Mouse (Mus musculus) lung, embryonic 15.5 days (tissue): ENCODE results near the gene Grb10. TPM values are rescaled to one million over a fixed set of nuclear protein-coding genes. Genes with fewer than 3 reads are reported as not detected.

ENCODE experiments used
- ATAC-seq: fragments of 200-750 bp; cut with Nextera tagmentation; 2 replicates; pipeline ENCODE4 v1.8.0; 2017; ENCODE audit warnings: moderate number of reproducible peaks, borderline replicate concordance; ENCODE audit not compliant: low FRiP score, low TSS enrichment; ENCODE audit errors: extremely low read depth
- H3K27ac ChIP-seq: fragments of 300-500 bp; sonication (generic); 2 replicates; pipeline ENCODE4 v1.5.1; 2015; ENCODE audit warnings: moderate library complexity, mild to moderate bottlenecking, inconsistent platforms
- H3K27me3 ChIP-seq: fragments of 300-500 bp; sonication (generic); 2 replicates; pipeline ENCODE4 v1.6.1; 2015; ENCODE audit warnings: inconsistent platforms
- H3K36me3 ChIP-seq: fragments of 300-500 bp; sonication (generic); 2 replicates; pipeline ENCODE4 v1.6.1; 2015; ENCODE audit warnings: inconsistent platforms
- H3K4me1 ChIP-seq: fragments of 300-500 bp; sonication (generic); 2 replicates; pipeline ENCODE4 v1.6.1; 2015; ENCODE audit warnings: inconsistent platforms
- H3K4me2 ChIP-seq: fragments of 300-500 bp; sonication (generic); 2 replicates; pipeline ENCODE4 v1.6.1; 2015; ENCODE audit warnings: inconsistent platforms, mild to moderate bottlenecking, moderate library complexity
- H3K4me3 ChIP-seq: fragments of 300-500 bp; sonication (generic); 2 replicates; pipeline ENCODE4 v1.5.1; 2015; ENCODE audit warnings: mild to moderate bottlenecking, inconsistent platforms
- H3K9ac ChIP-seq: fragments of 300-500 bp; sonication (generic); 2 replicates; pipeline ENCODE4 v1.6.1; 2015; ENCODE audit warnings: inconsistent platforms
- H3K9me3 ChIP-seq: fragments of 300-500 bp; sonication (generic); 2 replicates; pipeline ENCODE4 v1.6.1; 2016; ENCODE audit warnings: inconsistent platforms
- WGBS: fragments of 180-500 bp; shearing (Covaris S2); methylation state at CpG from one replicate; pipeline ENCODE4 v1.1.7; 2015; 5-methylcytosine and 5-hydroxymethylcytosine counted together
- polyA plus RNA-seq: library from polyadenylated mRNA; unstranded; fragments of >200 nt; fragmentation: Nextera tagmentation; extraction: Ambion mirVana; gene quantifications from 2 replicates; pipeline ENCODE4 v1.2.1, GENCODE M21; 2015

The Grb10 gene
- polyA plus RNA-seq, result 600 and 609 TPM in 2 replicates

DNA sequence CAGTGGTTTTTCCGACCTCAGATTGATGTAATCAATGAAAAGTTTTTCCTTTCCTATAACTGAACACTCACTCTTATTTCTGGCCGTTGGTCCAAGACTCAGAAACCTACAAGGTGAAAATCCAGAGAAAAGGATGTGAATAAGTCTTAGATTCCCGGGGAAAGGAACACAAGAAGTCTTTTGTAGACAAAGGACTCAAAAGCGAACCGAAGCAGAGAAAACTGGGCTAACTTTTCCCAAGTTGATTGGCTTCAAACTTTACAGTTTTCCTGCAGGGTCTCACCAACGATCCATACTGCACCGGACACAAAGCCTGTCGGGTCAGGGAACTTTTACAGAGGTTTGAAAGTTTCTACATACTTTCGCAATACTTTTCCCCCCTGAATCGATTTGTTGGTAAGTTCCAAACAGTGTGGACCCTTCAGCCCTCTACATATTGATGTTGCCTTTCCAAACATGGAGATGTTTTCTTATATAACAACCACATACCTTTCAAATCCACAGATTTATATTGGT lies at the start of gene Grb10:
Gene Grb10 (minus strand): TSS at position 214 of the 516 bp plus-strand sequence.
- H3K4me1 ChIP-seq, result peaks cover 6% of the 10 kb centered on the region; the same call in 1 of the 2 replicates
- no peaks in the 10 kb centered on the region for H3K36me3 ChIP-seq
- peak within 1 kb of the TSS; percentile 64 for H3K4me3 ChIP-seq
- peak within 1 kb of the TSS; percentile 59 for H3K4me2 ChIP-seq
- H3K27ac ChIP-seq, result peak within 1 kb of the TSS; percentile 90
- peak within 1 kb of the TSS; percentile 66 for H3K9ac ChIP-seq
- ATAC-seq, result no peak
- WGBS, result 20% methylated on average over 10 of the region's 10 CpGs
- peaks cover 86% of the 10 kb centered on the region for H3K27me3 ChIP-seq
- no peaks in the 10 kb centered on the region for H3K9me3 ChIP-seq

DNA sequence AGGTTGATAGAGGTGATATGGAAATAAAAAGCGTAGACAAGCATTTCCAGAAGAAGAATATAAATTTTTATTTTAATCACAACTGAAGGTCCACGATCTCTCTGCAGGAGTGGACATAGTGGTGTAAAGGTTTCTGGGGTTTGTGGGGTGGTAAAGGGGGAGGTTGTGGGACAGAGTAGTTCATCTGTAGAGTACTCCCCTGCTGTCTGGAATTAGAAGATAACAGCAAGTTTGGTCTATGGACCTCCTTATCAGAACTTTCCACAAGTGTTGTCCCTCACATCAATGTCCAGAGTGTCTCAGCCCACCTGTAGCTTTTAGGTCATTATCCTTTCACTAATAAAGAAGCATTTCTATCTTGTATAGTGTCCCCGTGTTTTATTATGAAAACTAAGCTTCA lies 43.2 kb upstream of the Grb10 start:
- no peak overlapping the region for H3K9ac ChIP-seq
- H3K4me3 ChIP-seq, result no peak overlapping the region
- no peaks in the 10 kb centered on the region for H3K27me3 ChIP-seq
- H3K4me2 ChIP-seq, result no peak overlapping the region
- no peak overlapping the region for H3K27ac ChIP-seq
- 83% methylated on average over 3 of the region's 3 CpGs for WGBS
- H3K4me1 ChIP-seq, result no peaks in the 10 kb centered on the region
- no peak for ATAC-seq
- no peaks in the 10 kb centered on the region for H3K9me3 ChIP-seq
- H3K36me3 ChIP-seq, result no peaks in the 10 kb centered on the region

DNA sequence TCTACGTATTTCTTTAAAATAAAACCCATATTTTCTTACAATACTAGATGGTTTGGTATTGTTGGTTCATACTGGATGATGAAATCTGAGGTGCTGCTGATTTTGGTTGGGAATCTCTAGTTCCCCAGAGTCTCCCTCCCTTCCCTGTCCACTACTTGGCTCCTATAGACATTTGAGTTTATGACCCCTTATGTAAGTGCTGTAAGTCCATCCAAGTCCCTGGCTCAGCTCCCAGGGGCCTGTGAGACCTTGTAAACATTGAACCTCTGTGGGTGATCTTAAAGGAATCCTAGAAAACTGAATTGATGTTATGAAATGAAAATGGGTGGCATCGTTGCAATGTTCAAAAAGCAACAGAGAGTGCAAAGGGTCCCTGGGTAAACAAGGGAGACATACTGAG lies 40.7 kb upstream of the Grb10 start:
- Histone ChIP-seq H3K27me3 (no peaks in the 10 kb centered on the region), H3K9ac (no peak overlapping the region), H3K4me2 (no peak overlapping the region), H3K9me3 (no peaks in the 10 kb centered on the region), H3K36me3 (no peaks in the 10 kb centered on the region), H3K4me3 (no peak overlapping the region), H3K4me1 (no peaks in the 10 kb centered on the region), H3K27ac (no peak overlapping the region)
- WGBS, result 69% methylated on average over 2 of the region's 2 CpGs
- ATAC-seq, result peak; percentile 27; the same call in 1 of the 2 replicates

DNA sequence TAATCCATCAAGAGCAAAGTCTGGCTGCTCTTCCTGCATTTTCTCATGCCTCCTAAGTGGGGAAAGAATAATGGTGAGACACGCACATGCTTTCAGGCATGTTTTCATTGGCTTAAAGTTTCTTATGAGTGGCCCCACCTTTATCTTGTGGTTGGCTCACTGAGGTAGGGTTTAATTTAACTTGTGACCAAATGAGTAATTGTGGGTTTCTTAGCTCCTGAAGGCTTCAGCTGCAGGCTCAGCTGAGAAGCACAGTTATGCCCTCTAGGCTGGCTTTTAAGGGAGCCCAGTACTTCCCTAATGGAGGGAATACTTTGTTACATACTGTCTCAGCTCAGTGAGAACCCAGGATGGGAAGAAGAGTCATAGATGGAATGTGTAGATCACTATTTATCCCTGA lies 37.0 kb upstream of the Grb10 start:
- H3K9ac ChIP-seq, result no peak overlapping the region
- WGBS, result 92% methylated on average over 1 of the region's 1 CpGs
- H3K4me3 ChIP-seq, result no peak overlapping the region
- H3K4me2 ChIP-seq, result no peak overlapping the region
- H3K9me3 ChIP-seq, result no peaks in the 10 kb centered on the region
- H3K27ac ChIP-seq, result no peak overlapping the region
- no peaks in the 10 kb centered on the region for H3K27me3 ChIP-seq
- no peaks in the 10 kb centered on the region for H3K36me3 ChIP-seq
- H3K4me1 ChIP-seq, result no peaks in the 10 kb centered on the region
- no peak for ATAC-seq

DNA sequence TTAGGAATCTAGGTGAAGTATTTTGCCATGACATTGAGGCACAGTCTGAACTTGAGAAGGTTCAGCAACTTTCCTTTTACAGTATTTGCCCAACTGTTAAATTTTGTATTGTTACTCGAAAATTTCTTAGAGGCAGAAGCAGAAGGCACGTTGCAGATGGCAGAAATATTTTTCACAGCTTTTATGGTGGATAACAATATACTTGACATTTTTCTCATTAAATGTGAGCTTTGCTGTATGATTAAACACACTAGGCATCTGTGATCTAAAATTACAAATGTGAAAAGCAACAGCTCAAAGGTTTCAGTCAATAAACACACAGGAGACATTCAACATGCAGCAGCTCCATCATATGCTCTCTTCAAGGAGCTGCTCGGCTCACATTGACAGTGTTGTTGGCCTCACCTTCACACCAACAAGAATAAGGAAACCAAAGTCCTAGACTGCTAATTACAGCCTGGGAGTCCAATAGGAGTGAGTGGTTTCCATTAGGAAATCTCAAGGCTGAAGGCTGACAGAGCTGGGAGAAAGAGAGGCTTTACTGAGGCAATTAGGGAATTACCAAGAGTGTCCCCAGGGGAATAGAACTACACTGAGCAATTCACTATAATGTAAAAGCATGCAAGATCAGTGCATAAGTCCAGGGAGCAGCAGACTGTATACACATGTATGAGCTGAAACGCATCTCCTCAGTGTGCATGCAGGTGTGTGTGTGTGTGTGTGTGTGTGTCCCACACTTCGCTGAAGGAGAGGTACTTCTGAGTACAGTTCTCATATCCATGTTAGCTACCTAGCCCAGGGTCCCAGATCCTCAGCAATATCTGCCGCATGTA lies 35.1 kb upstream of the Grb10 start:
- Histone ChIP-seq H3K4me2 (no peak overlapping the region), H3K9me3 (no peaks in the 10 kb centered on the region), H3K4me1 (no peaks in the 10 kb centered on the region), H3K4me3 (no peak overlapping the region), H3K9ac (no peak overlapping the region), H3K27ac (no peak overlapping the region), H3K27me3 (no peaks in the 10 kb centered on the region), H3K36me3 (no peaks in the 10 kb centered on the region)
- no peak for ATAC-seq
- 82% methylated on average over 6 of the region's 6 CpGs for WGBS

GRCm38 (mm10) chr11:12072322-12072721 lies 33.8 kb upstream of the Grb10 start:
- Histone ChIP-seq H3K4me1 (no peaks in the 10 kb centered on the region), H3K9me3 (no peaks in the 10 kb centered on the region), H3K27me3 (no peaks in the 10 kb centered on the region), H3K27ac (no peak overlapping the region), H3K9ac (no peak overlapping the region), H3K4me3 (no peak overlapping the region), H3K4me2 (no peak overlapping the region), H3K36me3 (no peaks in the 10 kb centered on the region)
- ATAC-seq, result no peak
- WGBS, result 85% methylated on average over 3 of the region's 3 CpGs

DNA sequence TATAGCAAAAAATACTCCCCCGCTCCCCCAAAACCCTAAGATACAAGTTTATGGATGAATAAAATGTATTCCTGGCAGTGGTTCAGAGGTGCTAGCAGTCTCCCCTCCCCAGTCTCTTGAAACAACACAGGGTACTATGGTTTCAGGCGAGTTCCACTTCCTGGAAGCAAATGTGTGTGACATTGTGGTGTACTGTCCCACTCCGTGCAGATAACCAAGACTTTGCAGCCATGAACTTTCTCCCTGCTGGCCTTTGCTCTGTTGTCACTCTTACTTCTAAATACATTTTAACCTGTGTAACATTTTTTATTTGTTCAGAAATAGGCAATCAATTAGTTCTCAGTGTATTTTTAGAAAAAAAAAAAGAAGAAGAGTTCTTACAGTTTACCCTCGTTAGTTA lies 20.5 kb upstream of the Grb10 start:
- WGBS, result 67% methylated on average over 4 of the region's 4 CpGs
- Histone ChIP-seq H3K4me2 (no peak overlapping the region), H3K36me3 (0 out of 2 replicates have a peak, but pooled peaks cover 5% of the 10 kb centered on the region), H3K4me1 (no peaks in the 10 kb centered on the region), H3K4me3 (no peak overlapping the region), H3K27me3 (no peaks in the 10 kb centered on the region), H3K9ac (no peak overlapping the region), H3K9me3 (no peaks in the 10 kb centered on the region), H3K27ac (no peak overlapping the region)
- ATAC-seq, result no peak

DNA sequence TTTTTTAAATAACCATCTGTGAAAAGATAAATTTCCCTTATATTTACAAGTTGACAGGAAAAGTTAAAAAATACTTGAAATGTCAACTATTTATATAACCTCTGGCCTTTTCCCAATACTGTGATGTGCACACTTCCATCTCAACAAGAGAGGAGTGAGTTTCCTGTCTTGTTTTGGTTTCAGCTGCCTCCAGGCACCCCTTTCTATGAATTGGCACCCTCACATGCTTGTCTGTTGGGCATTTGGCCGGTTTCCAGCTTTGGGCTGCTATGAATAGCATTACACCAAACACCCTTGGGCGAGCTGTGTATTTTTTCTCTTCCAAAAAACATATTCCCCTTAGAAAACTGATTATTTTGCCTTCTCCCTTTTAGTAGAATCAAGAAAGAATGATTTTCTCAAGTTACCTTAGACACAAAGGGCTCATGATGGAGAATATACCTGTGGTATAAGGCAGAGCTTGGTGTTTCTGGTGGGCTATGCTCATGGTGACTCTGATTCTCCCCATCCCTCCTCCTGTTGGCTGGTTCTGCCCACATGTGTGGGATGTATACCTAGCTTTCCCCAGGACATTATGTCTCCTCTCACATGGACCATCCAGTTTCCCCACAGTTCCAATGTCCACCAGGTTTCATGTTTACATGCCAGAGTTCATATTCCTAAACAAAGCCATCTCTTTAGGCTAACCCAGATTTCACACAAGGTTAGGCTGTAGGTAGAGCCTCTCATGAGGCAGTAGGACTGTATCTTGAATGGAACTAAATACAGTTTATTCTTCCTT lies 10.3 kb upstream of the Grb10 start:
- no peak overlapping the region for H3K4me2 ChIP-seq
- no peaks in the 10 kb centered on the region for H3K4me1 ChIP-seq
- H3K9me3 ChIP-seq, result no peaks in the 10 kb centered on the region
- no peak overlapping the region for H3K9ac ChIP-seq
- no peak overlapping the region for H3K4me3 ChIP-seq
- WGBS, result 59% methylated on average over 2 of the region's 2 CpGs
- 0 out of 2 replicates have a peak, but pooled peaks cover 3% of the 10 kb centered on the region for H3K27me3 ChIP-seq
- no peak for ATAC-seq
- H3K36me3 ChIP-seq, result no peaks in the 10 kb centered on the region
- H3K27ac ChIP-seq, result no peak overlapping the region

GRCm38 (mm10) chr11:12048135-12048534 lies 9.7 kb upstream of the Grb10 start:
- H3K9ac ChIP-seq, result no peak overlapping the region
- no peaks in the 10 kb centered on the region for H3K4me1 ChIP-seq
- no peak overlapping the region for H3K27ac ChIP-seq
- H3K27me3 ChIP-seq, result 0 out of 2 replicates have a peak, but pooled peaks cover 4% of the 10 kb centered on the region
- no peak overlapping the region for H3K4me2 ChIP-seq
- H3K36me3 ChIP-seq, result no peaks in the 10 kb centered on the region
- 72% methylated on average over 1 of the region's 1 CpGs for WGBS
- ATAC-seq, result no peak
- H3K9me3 ChIP-seq, result no peaks in the 10 kb centered on the region
- H3K4me3 ChIP-seq, result no peak overlapping the region

- 52% methylated on average over 3 of the region's 3 CpGs for WGBS
- H3K4me1 ChIP-seq, result peaks cover 3% of the 10 kb centered on the region; the same call in 1 of the 2 replicates
- no peak overlapping the region for H3K4me2 ChIP-seq
- H3K9ac ChIP-seq, result no peak overlapping the region
- no peaks in the 10 kb centered on the region for H3K9me3 ChIP-seq
- H3K36me3 ChIP-seq, result no peaks in the 10 kb centered on the region
- no peak overlapping the region for H3K4me3 ChIP-seq
- ATAC-seq, result no peak
- no peak overlapping the region for H3K27ac ChIP-seq
- peaks cover 38% of the 10 kb centered on the region for H3K27me3 ChIP-seq
Measured at GRCm38 (mm10) chr11:12044245-12044644, 5.8 kb upstream of the Grb10 start.

GRCm38 (mm10) chr11:12041787-12042186 lies 3.3 kb upstream of the Grb10 start:
- no peaks in the 10 kb centered on the region for H3K9me3 ChIP-seq
- 64% methylated on average over 4 of the region's 4 CpGs for WGBS
- no peak overlapping the region for H3K27ac ChIP-seq
- no peak overlapping the region for H3K4me2 ChIP-seq
- no peak overlapping the region for H3K9ac ChIP-seq
- ATAC-seq, result no peak
- no peak overlapping the region for H3K4me3 ChIP-seq
- no peaks in the 10 kb centered on the region for H3K36me3 ChIP-seq
- peaks cover 6% of the 10 kb centered on the region; the same call in 1 of the 2 replicates for H3K4me1 ChIP-seq
- peaks cover 60% of the 10 kb centered on the region for H3K27me3 ChIP-seq

DNA sequence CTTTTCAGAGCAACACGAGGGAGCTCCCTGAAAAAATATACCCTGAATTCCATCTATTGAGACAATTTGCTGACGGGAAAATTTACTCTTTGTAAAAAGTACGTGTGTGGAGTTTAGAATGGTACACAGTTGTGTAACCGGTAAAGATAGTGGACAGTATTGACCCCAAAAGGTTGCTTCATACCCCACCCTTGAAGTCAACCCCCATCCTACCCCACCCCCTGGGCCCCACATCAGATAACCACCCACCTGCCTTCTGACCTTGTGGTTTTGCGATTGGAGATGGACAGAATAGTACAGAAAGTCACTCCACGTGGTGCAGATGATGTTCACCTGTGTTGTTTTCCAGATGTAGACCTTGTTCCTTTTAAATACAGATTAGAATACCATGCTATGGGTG lies 2.9 kb upstream of the Grb10 start:
- H3K36me3 ChIP-seq, result no peaks in the 10 kb centered on the region
- no peak overlapping the region for H3K9ac ChIP-seq
- H3K4me1 ChIP-seq, result peaks cover 6% of the 10 kb centered on the region; the same call in 1 of the 2 replicates
- peaks cover 64% of the 10 kb centered on the region for H3K27me3 ChIP-seq
- no peak overlapping the region for H3K4me3 ChIP-seq
- no peak for ATAC-seq
- no peak overlapping the region for H3K27ac ChIP-seq
- H3K4me2 ChIP-seq, result no peak overlapping the region
- no peaks in the 10 kb centered on the region for H3K9me3 ChIP-seq
- 73% methylated on average over 6 of the region's 6 CpGs for WGBS
